Comparison of ENCODE assay signal across 20 mouse cellular contexts in genomic region chr7:89966771-89967170, GRCm38 (mm10).
"Had no signal": no experiment of that assay in that cellular context is flagged by ENCODE, and none has a peak within 500 bp of the region (broad histone marks: within the 10 kb centered on the region; RNA-seq: fewer than 3 reads in every experiment).

No protein-coding gene starts in this region.

- H3K27ac ChIP-seq: liver, embryonic 15.5 days; lung, embryonic 15.5 days; midbrain, embryonic 13.5 days; midbrain, embryonic 15.5 days; neural tube, embryonic 12.5 days had no signal

- H3K9ac ChIP-seq: liver, embryonic 15.5 days; liver, postnatal 0 days; lung, embryonic 15.5 days; midbrain, embryonic 13.5 days; midbrain, embryonic 15.5 days; neural tube, embryonic 12.5 days had no signal

- H3K27me3 ChIP-seq: liver, embryonic 15.5 days; lung, embryonic 15.5 days; megakaryocyte, embryonic 14.5 days; midbrain, embryonic 13.5 days; midbrain, embryonic 15.5 days; neural tube, embryonic 12.5 days had no signal

- H3K4me3 ChIP-seq: liver, embryonic 15.5 days; lung, embryonic 15.5 days; megakaryocyte, embryonic 14.5 days; midbrain, embryonic 13.5 days; midbrain, embryonic 15.5 days; neural tube, embryonic 12.5 days had no signal

- H3K4me1 ChIP-seq: lung, embryonic 15.5 days; midbrain, embryonic 13.5 days; midbrain, embryonic 15.5 days; neural tube, embryonic 12.5 days had no signal

- H3K9me3 ChIP-seq: liver, embryonic 15.5 days; lung, embryonic 15.5 days; megakaryocyte, embryonic 14.5 days; midbrain, embryonic 13.5 days; midbrain, embryonic 15.5 days; neural tube, embryonic 12.5 days had no signal

- H3K4me2 ChIP-seq: liver, embryonic 15.5 days; lung, embryonic 15.5 days; midbrain, embryonic 11.5 days; midbrain, embryonic 13.5 days; midbrain, embryonic 15.5 days; neural tube, embryonic 12.5 days had no signal

- DNase-seq: liver, postnatal 0 days; lung, adult 2 months; lung, postnatal 14 days; lung, postnatal 36 days; retina, postnatal 1 day; right cerebral cortex, adult 18-20 months; right cerebral cortex, postnatal 25 days; right cerebral cortex, postnatal 4 days; spleen, adult 18-20 months; thymus, adult 18-20 months; thymus, postnatal 14 days; thymus, postnatal 4 days had no signal

- ATAC-seq: liver, postnatal 0 days; lung, postnatal 0 days; midbrain, embryonic 13.5 days; midbrain, embryonic 15.5 days had no signal
